Mouse (Mus musculus): ENCODE measurements at regions not wholly inside any gene's neighbourhood (a gene's known extent, or its start where the extent isn't known, plus 50 kb on each side); places are given as distances from the start of the nearest gene placed in this dataset.

- TF ChIP-seq CTCF (IDR thresholded peaks at IDR 0.05; ENCODE audit: low read depth) (no peak), EP300 (optimal IDR thresholded peaks at IDR 0.05) (no peak)
Observed at GRCm38 (mm10) chr13:52007585-52008395, 161.3 kb downstream of the Gadd45g start.
